Mouse (Mus musculus) adipocyte (in vitro differentiated cells): ENCODE measurements at regions not wholly inside any gene's neighbourhood (a gene's known extent, or its start where the extent isn't known, plus 50 kb on each side); places are given as distances from the start of the nearest gene placed in this dataset.
"Not testable (repeated sequence)": the region's sequence is repeated elsewhere in the genome, so short reads cannot be mapped to it uniquely, and the experiment has no call there.

Experiments
- DNase-seq: peaks from one replicate; pipeline ENCODE4 v3.0.0-alpha.2; 2016; ENCODE audit warnings: low spot score

DNA sequence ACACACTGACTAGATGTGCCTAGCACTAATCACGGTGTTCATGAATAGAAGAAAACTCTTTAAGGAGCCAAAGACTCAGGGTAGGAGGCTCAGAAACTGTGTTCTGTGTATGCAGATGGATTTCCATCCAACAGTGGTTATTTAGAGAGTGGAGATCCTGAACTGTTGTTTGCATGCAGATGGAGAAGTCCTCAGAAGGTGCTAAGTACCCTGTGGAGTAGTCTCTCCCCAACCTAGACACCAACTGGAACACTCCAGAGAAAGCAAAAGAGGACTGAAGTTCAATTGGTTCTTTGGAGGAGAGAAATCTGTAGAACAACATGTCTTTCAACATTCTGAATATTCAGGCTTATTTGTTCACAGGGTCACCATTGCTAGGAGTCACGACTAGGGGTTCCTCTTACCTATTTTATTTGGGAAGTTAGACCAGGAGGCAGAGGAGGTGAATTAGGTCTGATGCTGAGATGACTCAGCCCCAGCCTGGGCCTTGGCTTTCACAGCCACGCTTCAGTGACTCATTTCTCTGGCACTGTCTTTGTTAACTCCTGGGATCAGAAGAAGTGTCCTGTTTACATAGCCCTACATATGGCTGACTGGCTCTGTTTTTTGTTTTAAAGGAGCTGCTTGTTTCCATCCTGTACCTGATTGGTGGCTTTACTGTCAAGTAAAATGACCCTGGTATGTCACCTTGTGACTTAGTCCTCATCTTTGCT lies 742.0 kb downstream of the Kcna4 start:
- DNase-seq, result peak; percentile 31

DNA sequence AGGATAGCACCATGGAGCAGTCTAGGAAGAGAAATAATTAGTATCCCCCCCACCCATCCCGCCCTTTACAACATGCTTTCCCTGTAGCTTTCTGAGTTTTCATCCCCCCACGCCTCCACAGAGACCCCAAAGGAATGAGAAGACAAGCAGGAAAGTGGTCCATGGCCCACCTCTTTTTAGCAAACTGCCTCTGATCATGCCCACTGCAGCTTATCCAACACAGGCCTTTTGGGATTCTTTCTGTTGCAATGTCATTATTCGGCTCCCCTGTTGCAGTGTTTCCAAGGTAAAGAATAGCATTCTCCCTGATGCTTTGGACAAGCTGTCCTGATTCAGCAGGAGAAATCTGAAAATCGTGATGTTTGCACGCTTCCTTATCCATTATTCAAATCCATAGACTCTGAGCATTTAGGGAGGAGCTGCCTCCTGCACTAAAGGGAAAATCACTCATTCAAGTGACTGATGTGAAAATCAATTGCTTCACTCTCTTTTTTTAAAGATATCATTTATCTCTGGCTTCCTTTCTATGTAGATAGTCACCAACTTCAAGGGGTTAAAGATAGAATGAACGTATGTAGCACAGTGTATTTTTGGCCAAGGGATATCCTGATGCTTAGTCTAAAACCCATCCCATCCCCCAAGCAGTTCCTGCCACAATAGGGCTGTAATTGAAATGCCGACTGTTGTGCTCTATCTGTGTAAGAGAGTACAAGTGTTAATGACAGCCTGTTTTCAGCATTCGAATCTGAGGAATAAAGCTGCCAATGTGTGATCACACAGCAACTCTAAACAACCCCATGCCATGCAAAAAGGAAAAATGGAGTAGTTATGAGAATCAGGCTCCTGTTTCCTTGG lies 743.1 kb downstream of the Kcna4 start:
- no peak for DNase-seq

DNA sequence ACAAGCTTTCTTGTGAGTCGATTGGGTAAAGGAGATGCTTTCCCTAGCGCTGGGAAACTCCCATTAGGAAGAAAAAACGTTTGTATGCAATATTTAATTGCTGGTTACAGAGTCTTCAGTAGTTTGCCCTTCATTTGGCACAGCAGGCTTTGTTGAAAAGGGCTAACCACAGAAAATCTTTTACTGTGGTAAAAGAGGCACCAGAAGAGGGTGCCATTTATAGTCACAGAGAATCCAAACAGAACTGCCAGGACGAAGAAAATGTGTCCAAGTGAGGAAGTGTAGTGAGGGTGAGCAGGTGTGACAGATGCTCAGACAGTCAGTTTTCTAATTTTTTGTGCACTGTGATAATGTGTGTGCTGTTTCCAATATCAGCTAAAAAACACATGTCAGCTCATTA lies 744.4 kb downstream of the Kcna4 start:
- no peak for DNase-seq

DNA sequence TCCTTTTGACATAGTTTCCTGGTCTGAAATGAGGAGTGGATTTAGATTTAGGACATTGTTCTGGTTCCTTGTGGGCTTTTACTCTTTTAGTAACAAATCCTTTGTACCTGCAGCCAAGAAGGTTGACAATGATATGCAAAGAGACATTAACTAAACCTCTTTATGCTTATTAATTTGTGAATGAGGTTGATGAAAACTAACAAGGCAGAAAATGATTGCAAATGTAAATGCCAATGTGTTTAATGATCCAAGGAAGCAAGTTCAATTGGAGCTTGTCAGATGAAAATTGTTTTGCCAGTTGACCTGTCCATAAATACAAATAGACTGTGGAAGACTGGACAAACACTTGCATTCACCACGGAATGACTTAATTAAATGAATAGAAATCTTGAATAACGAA lies 751.6 kb downstream of the Kcna4 start:
- DNase-seq, result no peak

DNA sequence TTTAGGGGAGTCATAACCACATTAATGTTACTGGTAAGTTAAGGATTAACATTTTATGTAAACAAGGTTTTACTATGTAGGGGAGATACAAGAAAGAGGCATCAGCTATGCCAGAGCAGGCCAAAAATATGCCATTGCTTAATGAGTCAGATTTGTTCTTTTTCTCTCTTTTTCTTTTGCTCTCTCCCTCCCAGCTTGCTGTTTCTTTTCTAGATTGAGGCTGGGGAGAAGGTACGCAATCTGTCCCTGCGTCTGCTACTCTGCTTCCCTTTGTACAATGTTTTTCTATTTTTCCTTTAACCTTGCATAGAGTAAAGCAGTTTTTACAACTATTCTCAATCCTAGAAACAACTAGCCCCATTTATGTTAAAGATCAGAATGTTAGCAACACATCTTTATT lies 754.4 kb downstream of the Kcna4 start:
- no peak for DNase-seq

DNA sequence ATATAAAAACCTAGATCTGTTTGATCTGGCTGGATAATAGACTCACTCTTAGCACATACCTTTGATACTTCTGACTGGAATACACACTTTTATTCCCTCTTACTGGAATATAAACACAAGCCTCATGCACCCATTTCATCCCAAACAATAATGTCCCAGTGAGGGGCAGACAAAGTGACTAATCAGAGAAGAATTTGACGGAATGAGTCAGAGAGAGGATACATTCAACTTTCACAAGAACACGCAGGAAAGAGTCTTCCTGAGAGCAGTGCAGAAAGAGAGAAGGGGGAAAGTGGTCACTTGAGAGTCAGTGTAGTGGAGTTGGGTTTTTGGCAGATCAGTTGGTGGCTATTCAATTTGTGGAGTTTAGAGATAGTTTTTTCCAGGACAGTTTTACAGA lies 755.6 kb downstream of the Kcna4 start:
- no peak for DNase-seq

DNA sequence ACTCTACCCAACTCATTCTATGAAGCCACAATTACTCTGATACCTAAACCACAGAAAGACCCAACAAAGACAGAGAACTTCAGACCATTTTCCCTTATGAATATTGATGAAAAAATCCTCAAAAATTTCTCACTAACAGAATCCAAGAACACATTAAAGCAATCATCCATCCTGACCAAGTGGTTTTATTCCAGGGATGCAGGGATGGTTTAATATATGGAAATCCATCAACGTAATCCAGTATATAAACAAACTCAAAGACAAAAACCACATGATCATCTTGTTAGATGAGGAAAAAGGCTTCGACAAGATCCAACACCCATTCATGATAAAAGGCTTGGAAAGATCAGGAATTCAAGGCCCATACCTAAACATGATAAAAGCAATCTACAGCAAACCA lies 772.3 kb downstream of the Kcna4 start:
- DNase-seq, result not testable (repeated sequence)

DNA sequence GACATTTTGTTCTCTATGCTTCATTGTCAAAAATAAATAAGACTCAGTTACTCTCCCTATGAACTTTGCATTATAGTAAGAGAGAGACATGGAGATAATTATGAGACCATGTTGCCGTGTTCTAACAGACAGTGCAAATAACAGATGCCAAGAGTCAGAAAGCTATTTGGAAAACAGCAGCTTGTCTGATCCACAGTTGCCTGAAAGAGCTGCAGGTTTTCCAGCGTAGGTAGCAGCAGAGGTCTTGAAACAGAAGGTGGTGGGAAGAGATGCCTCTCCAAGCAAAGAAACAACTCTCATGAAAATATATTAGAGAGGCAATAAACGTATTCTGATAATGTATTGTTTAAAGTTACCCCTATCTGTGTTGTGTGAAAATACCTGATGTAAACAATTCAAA lies 793.5 kb downstream of the Kcna4 start:
- DNase-seq, result peak; percentile 7

DNA sequence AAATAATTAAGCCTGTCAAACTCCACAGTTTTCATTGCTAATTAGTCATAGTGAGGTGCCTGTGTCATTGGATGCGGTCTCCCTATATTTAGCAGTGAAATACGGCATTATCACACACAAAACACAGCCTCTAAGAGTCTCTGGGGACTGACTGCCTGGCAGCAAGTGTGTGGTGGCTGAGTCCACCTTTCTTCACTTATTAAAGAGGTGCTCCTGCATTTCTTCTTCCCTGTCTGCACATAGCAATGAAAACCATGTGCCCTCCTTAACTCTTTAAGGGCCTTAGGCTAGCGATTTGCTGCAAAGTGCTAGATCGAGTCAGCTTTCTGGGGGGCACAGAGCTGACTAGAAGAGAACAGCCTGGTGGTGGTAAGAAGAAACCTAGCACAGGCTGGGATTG lies 799.8 kb downstream of the Kcna4 start:
- no peak for DNase-seq

DNA sequence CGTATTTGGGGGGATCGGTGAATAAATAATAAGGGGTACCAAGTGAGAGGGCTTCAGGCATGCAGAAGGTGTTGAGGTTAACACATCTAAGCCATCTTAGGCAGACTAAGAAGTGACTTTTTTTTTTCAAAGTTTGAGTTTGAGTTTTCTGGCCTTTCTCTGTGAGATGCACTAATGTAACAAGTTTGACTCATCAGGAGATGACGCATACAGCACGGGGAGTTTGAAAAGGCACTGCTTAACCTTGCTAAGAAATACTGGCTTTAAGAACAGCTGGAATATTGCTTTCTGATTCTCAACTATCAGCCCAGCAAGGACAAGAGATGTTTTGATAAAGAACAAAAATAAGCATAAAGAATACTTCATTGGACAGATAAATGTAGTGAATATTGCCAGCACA lies 806.6 kb downstream of the Kcna4 start:
- no peak for DNase-seq

DNA sequence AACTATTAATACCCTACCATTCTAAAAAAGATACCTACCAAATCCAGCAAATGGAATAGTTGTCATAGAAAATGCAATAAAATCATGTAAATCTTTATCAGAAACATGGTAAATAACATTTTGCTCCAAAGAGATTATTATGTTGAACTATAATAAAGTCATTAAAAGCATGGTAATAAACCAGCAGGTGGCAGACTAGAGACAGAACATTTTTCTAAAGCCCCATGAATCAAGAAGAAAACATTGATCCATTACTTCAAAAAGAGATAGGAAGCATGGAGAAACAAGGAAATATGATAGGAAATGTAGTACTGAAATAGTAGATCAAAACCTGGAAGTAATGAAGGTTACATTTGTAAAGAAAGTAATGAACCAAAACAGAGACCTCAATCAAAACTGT lies 819.7 kb downstream of the Kcna4 start:
- peak; percentile 62 for DNase-seq

DNA sequence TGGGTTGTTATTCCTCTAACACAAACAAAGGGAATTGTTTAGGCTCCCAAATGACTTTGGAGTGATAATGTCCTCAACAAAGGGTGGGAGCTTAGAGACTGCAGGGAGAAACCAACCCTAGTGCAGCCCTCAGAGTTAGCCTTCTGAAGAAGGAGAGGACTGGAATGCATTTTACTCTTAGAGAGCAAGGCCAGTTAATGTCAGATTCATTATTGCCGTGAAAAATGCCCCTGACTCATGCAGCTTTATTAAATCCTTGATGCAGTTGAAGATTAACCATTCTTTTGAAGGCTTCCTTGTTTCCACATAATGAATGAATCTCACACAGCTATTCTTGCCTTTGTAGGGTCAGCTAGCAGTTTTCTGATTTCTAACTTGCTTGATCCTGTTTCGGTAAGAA lies 855.3 kb downstream of the Kcna4 start:
- no peak for DNase-seq

DNA sequence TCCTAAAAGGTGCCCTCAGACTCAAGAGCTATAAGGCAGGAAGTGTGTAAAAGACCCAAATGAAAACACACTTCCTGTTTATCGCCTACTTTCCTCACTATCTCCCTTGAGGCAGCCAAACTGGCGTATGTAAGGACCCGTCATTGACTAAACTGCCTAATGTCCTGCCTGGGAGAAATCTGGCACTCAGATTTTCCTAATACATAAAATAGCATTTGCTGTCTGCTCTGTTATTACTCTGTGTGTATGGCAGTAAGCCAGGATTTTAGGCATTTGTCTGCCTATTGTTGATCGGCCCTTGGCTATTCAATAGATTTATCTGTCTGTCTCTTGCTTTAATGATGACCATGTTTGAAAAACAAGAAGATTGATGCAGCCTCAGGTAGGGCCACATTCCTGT lies 857.8 kb downstream of the Kcna4 start:
- DNase-seq, result no peak

DNA sequence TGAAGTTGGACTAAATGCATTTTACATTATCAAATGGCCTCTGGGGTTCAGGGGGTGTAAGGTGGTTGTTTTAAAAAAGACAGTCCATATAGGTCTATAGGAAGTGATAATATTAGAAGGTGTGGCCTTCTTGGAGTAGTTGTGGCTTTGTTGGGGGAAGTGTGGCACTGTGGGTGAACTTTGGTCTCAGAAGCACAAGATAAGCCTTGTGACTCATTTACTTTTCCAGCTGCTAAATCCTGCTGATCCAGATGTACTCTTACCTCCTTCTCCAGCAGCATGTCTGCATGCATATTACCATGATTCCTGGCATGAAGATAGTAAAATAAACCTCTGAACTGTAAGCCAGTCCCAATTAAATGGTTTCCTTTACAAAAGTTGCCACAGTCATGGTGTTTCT lies 865.8 kb downstream of the Kcna4 start:
- DNase-seq, result no peak

DNA sequence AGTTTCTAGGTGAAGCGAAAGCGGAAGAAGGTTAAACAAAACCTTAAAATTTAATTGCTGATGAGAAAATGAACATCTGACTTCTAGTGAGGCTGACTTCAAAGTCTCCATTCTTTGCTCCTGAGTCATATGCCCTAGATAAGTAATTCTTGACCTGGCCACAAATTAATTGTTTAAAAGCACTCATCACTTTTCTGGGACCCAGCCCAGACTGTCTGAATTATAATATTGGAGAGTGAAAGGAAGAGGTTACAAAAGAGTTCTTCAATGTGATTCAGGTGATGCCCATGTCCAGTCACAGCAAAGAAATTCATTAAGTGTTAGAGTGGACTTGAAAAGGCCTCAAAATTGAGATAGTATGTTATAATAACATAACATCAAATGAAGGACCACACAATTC lies 867.3 kb downstream of the Kcna4 start:
- DNase-seq, result no peak

DNA sequence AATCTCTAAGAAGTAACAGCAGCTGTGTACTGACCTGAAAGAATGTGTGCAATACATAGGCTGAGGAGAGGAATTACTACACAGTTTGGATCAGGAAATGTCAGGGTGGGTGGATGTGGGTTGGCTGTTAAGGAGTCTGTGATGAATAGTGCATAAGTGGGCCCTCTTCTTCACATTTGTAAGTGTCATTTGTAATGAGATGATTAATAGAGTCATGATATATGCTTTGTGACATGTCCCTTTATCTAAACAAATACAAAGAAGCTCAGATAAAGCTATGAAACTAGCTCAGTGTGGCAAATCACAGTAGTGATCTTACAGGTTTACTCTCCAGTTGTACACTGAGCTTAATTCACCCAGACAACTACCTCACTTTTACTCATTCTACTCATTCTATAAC lies 867.9 kb downstream of the Kcna4 start:
- DNase-seq, result no peak

DNA sequence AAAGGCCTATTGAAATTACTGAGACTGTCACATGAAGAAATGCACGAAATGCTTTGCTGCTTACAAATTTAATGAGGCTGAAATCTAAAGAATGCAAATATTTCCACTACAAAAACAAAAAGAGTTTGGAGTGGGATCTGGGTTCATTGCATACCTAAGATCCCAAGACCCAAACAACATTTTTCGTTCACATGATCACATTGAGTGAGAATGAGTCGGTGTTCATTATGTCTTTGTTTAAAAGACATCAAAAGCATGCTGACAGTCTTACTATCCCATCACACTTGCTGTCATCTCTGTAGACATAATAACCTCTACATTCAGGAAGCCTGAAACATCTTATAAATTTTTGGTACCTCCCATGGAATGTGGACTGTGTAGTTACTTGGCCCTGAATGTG lies 870.4 kb downstream of the Kcna4 start:
- DNase-seq, result no peak

DNA sequence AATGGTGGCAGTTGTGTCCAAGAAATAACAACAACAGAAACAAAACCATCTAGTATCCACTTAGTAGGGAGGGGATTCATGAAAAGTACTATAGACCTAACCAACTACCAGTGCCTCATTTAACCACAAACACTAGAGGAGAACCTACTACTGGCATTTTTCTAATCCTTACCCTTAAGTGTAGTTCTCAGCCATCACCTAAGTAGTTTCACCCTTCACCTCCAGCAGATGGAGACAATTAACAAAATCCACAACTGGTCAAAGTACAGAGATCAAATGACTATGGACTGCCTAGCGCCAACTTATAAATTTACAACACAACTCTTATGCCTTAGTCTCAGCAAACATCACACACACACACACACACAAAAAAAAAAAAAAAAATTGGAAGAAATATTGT lies 874.6 kb downstream of the Kcna4 start:
- no peak for DNase-seq
